Mouse (Mus musculus) hindbrain, embryonic 13.5 days (tissue): ENCODE measurements at regions not wholly inside any gene's neighbourhood (a gene's known extent, or its start where the extent isn't known, plus 50 kb on each side); places are given as distances from the start of the nearest gene placed in this dataset.
A peak's percentile ranks its signal among the peaks of the same experiment; 100 is the strongest.

ENCODE experiments used
- ATAC-seq: fragments of 200-750 bp; cut with Nextera tagmentation; 2 replicates; pipeline ENCODE4 v1.8.0; 2017; ENCODE audit warnings: moderate TSS enrichment; ENCODE audit not compliant: low FRiP score
- H3K27ac ChIP-seq: fragments of 300-500 bp; sonication (generic); 2 replicates; pipeline ENCODE4 v1.5.1; 2015; ENCODE audit warnings: inconsistent platforms, mild to moderate bottlenecking, moderate library complexity
- H3K27me3 ChIP-seq: fragments of 300-500 bp; sonication (generic); 2 replicates; pipeline ENCODE4 v1.6.1; 2015; ENCODE audit warnings: mild to moderate bottlenecking, inconsistent platforms
- H3K36me3 ChIP-seq: fragments of 300-500 bp; sonication (generic); 2 replicates; pipeline ENCODE4 v1.6.1; 2015; ENCODE audit warnings: mild to moderate bottlenecking, inconsistent platforms
- H3K4me1 ChIP-seq: fragments of 300-500 bp; sonication (generic); replicated peaks from 2 replicates; pipeline ENCODE4 v1.6.1; 2015; ENCODE audit warnings: inconsistent platforms
- H3K4me2 ChIP-seq: fragments of 300-500 bp; sonication (generic); 2 replicates; pipeline ENCODE4 v1.6.1; 2015; ENCODE audit warnings: inconsistent platforms, mild to moderate bottlenecking, moderate library complexity
- H3K4me3 ChIP-seq: fragments of 300-500 bp; sonication (generic); 2 replicates; pipeline ENCODE4 v1.5.1; 2015; ENCODE audit warnings: mild to moderate bottlenecking, inconsistent platforms
- H3K9ac ChIP-seq: fragments of 300-500 bp; sonication (generic); 2 replicates; pipeline ENCODE4 v1.6.1; 2015; ENCODE audit warnings: mild to moderate bottlenecking, inconsistent platforms
- H3K9me3 ChIP-seq: fragments of 300-500 bp; sonication (generic); 2 replicates; pipeline ENCODE4 v1.6.1; 2016; ENCODE audit warnings: inconsistent platforms
- WGBS: fragments of 180-500 bp; shearing (Covaris S2); methylation state at CpG from one replicate; pipeline ENCODE4 v1.1.7; 2015; 5-methylcytosine and 5-hydroxymethylcytosine counted together

GRCm38 (mm10) chr1:44957125-44957524, 354.2 kb upstream of the Col3a1 start:
- Histone ChIP-seq H3K9me3 (no peaks in the 10 kb centered on the region), H3K9ac (no peak overlapping the region), H3K27me3 (no peaks in the 10 kb centered on the region), H3K4me1 (no peaks in the 10 kb centered on the region), H3K4me2 (no peak overlapping the region), H3K4me3 (no peak overlapping the region), H3K27ac (no peak overlapping the region), H3K36me3 (no peaks in the 10 kb centered on the region)
- 81% methylated on average over 4 of the region's 4 CpGs for WGBS
- ATAC-seq = no peak

DNA sequence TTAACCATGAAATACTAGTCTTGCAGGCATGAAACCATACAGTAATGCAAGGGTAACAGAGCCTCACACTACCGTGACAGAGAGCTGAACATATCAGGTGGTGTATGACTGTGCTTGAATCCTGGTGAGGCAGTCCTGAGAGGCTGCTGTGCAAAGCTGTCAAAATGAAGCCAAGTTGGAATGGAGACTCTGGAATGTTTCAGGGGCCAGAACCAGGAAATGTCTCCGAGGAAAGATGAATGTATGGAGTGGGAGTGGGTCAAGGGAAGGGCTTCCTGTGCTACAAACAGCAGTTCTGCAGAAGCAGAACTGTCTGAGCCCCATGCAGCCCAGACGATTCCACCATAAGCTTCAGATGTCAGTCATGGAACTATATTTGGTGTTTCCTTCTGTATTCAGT, 324.2 kb upstream of the Col3a1 start:
- H3K27me3 ChIP-seq = no peaks in the 10 kb centered on the region
- ATAC-seq = no peak
- H3K27ac ChIP-seq = no peak overlapping the region
- no peaks in the 10 kb centered on the region for H3K4me1 ChIP-seq
- H3K4me2 ChIP-seq = no peak overlapping the region
- 71% methylated on average over 3 of the region's 3 CpGs for WGBS
- no peaks in the 10 kb centered on the region for H3K9me3 ChIP-seq
- H3K36me3 ChIP-seq = no peaks in the 10 kb centered on the region
- H3K9ac ChIP-seq = no peak overlapping the region
- no peak overlapping the region for H3K4me3 ChIP-seq

DNA sequence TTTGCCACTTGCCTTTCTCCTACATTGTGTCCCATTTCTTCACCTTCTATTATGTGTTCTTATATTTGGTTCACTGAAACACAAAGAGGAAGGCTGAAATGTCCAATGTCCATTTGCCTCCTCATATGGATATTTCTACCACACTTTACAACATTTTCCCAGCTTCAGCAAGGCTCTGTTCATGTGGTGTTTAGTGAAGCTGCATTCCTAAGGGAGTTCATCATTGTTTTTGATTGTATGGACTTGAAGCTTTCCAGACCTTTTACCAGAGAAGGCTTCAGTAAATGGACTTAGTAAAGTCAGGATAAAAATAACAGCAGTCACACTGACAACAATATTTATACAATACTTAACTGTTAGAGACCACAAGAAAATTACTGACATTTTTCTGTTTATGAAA, 290.8 kb upstream of the Col3a1 start:
- Histone ChIP-seq H3K36me3 (no peaks in the 10 kb centered on the region), H3K27me3 (no peaks in the 10 kb centered on the region), H3K4me1 (no peaks in the 10 kb centered on the region), H3K9me3 (no peaks in the 10 kb centered on the region), H3K4me3 (no peak overlapping the region), H3K9ac (no peak overlapping the region), H3K4me2 (no peak overlapping the region), H3K27ac (no peak overlapping the region)
- no peak for ATAC-seq

- Histone ChIP-seq H3K4me1 (no peaks in the 10 kb centered on the region), H3K27me3 (no peaks in the 10 kb centered on the region), H3K9me3 (no peaks in the 10 kb centered on the region), H3K36me3 (no peaks in the 10 kb centered on the region), H3K27ac (no peak overlapping the region), H3K9ac (no peak overlapping the region), H3K4me2 (no peak overlapping the region), H3K4me3 (no peak overlapping the region)
- WGBS = 45% methylated on average over 2 of the region's 2 CpGs
- ATAC-seq = no peak
These were observed 290.1 kb upstream of the Col3a1 start for GRCm38 (mm10) chr1:45021234-45021633.

GRCm38 (mm10) chr1:45022146-45022841, 289.0 kb upstream of the Col3a1 start:
- Histone ChIP-seq H3K27me3 (no peaks in the 10 kb centered on the region), H3K27ac (no peak overlapping the region), H3K4me2 (no peak overlapping the region), H3K4me3 (no peak overlapping the region), H3K4me1 (no peaks in the 10 kb centered on the region), H3K9ac (no peak overlapping the region), H3K36me3 (no peaks in the 10 kb centered on the region), H3K9me3 (no peaks in the 10 kb centered on the region)
- ATAC-seq = no peak
- WGBS = 83% methylated on average over 1 of the region's 1 CpGs

- Histone ChIP-seq H3K36me3 (no peaks in the 10 kb centered on the region), H3K4me3 (no peak overlapping the region), H3K4me1 (no peaks in the 10 kb centered on the region), H3K9ac (no peak overlapping the region), H3K9me3 (no peaks in the 10 kb centered on the region), H3K27me3 (no peaks in the 10 kb centered on the region), H3K4me2 (no peak overlapping the region), H3K27ac (no peak overlapping the region)
- WGBS = 86% methylated on average over 3 of the region's 3 CpGs
- ATAC-seq = no peak
These were observed 288.0 kb upstream of the Col3a1 start for GRCm38 (mm10) chr1:45023336-45023735.

DNA sequence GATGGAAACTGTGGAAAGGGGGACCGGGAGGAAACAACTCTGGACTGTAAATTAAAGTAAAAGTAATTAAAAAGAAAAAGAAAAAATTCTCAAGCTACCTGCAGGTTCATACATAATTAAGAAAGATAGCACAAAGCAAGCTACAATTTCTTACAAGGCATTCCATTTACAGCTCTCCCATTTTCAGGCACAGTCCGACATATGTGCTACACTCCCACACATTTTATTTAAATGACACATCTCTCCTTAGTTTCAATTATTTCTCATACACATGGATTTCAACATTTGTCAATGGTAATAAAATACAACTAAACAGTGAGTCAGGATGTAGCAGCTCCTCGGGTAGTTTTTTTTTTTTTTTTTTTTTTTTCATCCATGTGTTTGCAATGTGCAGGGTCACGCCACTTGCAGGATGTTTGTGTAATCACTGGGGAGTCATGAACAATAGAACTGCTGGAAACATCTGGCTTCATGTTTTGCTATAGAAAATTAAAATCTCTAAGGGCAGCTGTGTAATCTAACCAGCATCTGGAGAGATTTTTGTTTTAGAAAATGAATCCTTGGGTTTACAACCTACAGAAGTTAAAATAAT, 279.8 kb upstream of the Col3a1 start:
- H3K4me3 ChIP-seq = no peak overlapping the region
- no peak overlapping the region for H3K9ac ChIP-seq
- H3K9me3 ChIP-seq = no peaks in the 10 kb centered on the region
- no peak for ATAC-seq
- H3K36me3 ChIP-seq = no peaks in the 10 kb centered on the region
- no peaks in the 10 kb centered on the region for H3K4me1 ChIP-seq
- no peak overlapping the region for H3K27ac ChIP-seq
- 58% methylated on average over 4 of the region's 4 CpGs for WGBS
- no peak overlapping the region for H3K4me2 ChIP-seq
- H3K27me3 ChIP-seq = no peaks in the 10 kb centered on the region

DNA sequence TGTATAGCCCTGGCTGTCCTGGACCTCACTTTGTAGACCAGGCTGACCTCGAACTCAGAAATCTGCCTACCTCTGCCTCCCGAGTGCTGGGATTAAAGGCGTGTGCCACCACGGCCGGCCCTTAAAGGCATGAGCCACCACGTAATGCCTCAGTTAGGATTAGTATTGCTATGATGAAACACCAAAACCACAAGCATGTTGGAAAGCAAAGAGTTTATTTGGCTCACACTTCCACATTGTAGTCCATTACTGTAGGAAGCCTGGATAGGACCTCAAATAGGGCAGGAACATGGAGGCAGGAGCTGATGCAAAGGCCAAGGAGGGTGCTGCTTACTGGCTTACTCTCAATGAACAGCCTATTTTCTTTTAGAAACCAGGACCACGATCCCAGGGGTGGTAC, 278.0 kb upstream of the Col3a1 start:
- H3K9me3 ChIP-seq = no peaks in the 10 kb centered on the region

DNA sequence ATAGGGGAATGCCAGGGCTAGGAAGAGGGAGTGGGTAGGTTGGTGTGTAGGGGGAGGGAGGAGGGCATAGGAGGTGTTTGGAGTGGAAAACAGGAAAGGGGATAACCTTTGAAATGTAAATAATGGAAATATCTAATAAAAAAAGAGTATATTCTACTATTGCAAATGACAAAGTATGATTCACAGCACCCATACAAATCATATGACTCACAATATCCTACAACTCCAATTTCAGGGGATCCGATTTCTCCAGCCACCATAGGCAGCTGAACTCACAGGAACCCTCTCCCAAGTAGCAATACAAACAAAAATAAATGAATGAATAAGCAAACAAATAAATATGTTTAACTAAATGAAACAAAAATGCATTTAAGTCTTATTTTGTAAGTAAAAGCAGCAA, 270.0 kb upstream of the Col3a1 start:
- Histone ChIP-seq H3K4me3 (no peak overlapping the region), H3K4me1 (no peaks in the 10 kb centered on the region), H3K9me3 (no peaks in the 10 kb centered on the region), H3K4me2 (no peak overlapping the region), H3K27me3 (no peaks in the 10 kb centered on the region), H3K9ac (no peak overlapping the region), H3K27ac (no peak overlapping the region), H3K36me3 (no peaks in the 10 kb centered on the region)
- ATAC-seq = no peak
- WGBS = 95% methylated on average over 1 of the region's 1 CpGs

More for the DNA sequence above, 278.0 kb upstream of the Col3a1 start:
- Histone ChIP-seq H3K4me2 (no peak overlapping the region), H3K36me3 (no peaks in the 10 kb centered on the region), H3K27me3 (no peaks in the 10 kb centered on the region), H3K9ac (no peak overlapping the region), H3K27ac (no peak overlapping the region), H3K4me3 (no peak overlapping the region), H3K4me1 (no peaks in the 10 kb centered on the region)
- no peak for ATAC-seq
- 91% methylated on average over 7 of the region's 7 CpGs for WGBS

DNA sequence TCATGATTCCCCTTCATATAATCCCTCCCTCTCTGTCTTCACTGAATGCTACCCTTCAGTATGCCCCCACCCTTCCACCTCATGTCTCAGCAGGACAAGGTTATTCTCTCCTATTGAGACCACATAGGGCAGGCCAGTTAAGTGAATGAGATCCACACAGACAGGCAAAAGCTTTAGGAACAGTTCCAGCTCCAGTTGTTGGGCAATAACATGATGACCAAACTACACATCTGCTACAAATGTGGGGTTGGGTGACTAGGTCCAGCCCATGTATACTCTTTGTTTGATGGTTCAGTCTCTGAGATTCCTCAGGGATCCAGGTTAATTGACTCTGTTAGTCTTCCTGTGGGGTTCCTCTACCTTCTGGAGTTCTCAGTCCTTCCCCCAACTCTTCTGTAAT, 269.5 kb upstream of the Col3a1 start:
- no peak overlapping the region for H3K4me2 ChIP-seq
- no peaks in the 10 kb centered on the region for H3K9me3 ChIP-seq
- ATAC-seq = no peak
- H3K36me3 ChIP-seq = no peaks in the 10 kb centered on the region
- no peak overlapping the region for H3K4me3 ChIP-seq
- no peak overlapping the region for H3K9ac ChIP-seq
- no peaks in the 10 kb centered on the region for H3K4me1 ChIP-seq
- H3K27me3 ChIP-seq = no peaks in the 10 kb centered on the region
- H3K27ac ChIP-seq = no peak overlapping the region

GRCm38 (mm10) chr1:45043245-45043926, 268.0 kb upstream of the Col3a1 start:
- Histone ChIP-seq H3K9ac (no peak overlapping the region), H3K4me3 (no peak overlapping the region), H3K27me3 (no peaks in the 10 kb centered on the region), H3K4me2 (no peak overlapping the region), H3K4me1 (no peaks in the 10 kb centered on the region), H3K9me3 (no peaks in the 10 kb centered on the region), H3K27ac (no peak overlapping the region), H3K36me3 (no peaks in the 10 kb centered on the region)
- ATAC-seq = no peak

- H3K4me3 ChIP-seq = no peak overlapping the region
- ATAC-seq = peak; percentile 46; the same call in 1 of the 2 replicates
- 84% methylated on average over 10 of the region's 10 CpGs for WGBS
- no peaks in the 10 kb centered on the region for H3K9me3 ChIP-seq
- H3K9ac ChIP-seq = no peak overlapping the region
- H3K4me2 ChIP-seq = no peak overlapping the region
- no peaks in the 10 kb centered on the region for H3K27me3 ChIP-seq
- H3K27ac ChIP-seq = no peak overlapping the region
- no peaks in the 10 kb centered on the region for H3K36me3 ChIP-seq
- no peaks in the 10 kb centered on the region for H3K4me1 ChIP-seq
These were observed 220.3 kb upstream of the Col3a1 start for GRCm38 (mm10) chr1:45090841-45091535.
